Mouse (Mus musculus) spleen, adult 2 months (tissue): ENCODE results near the gene Mmrn2.

Experiments
- CTCF ChIP-seq: fragments of 200-500 bp; IDR thresholded peaks from 2 replicates; pipeline ENCODE4 v1.5.1; 2011; ENCODE audit warnings: mild to moderate bottlenecking, inconsistent platforms; ENCODE audit not compliant: insufficient read depth, insufficient read length, insufficient replicate concordance; ENCODE audit errors: extremely low read depth
- POLR2A ChIP-seq: fragments of 200-500 bp; IDR thresholded peaks from 2 replicates; pipeline ENCODE4 v1.6.1; 2011; ENCODE audit warnings: low read depth, low read length, inconsistent platforms

DNA sequence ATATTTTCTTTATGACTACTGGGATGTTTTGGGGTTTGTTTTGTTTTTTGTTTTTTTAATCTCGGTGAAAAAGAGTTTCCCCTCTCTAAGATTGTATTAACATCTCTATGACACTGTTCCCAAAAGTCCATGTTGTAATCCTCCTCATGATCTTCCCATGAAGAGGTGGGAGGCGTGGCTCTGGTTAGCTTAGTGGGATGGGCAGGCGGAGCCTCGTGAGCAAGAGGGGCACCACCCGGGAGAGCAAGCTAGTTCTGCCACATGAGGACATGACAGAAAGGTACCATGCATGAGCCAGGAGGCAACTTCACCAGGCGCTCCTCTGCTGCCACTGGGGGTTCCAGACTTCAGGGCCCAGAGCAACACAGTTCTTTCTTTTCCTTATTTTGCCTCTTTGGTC, 22.7 kb upstream of the Mmrn2 start:
- TF ChIP-seq CTCF (no peak), POLR2A (no peak)
